Mouse (Mus musculus) CH12.LX (cell line): ENCODE results near the gene Tnni2.

ENCODE experiments used
- CHD1 ChIP-seq: IDR thresholded peaks from 2 replicates; pipeline ENCODE4 v1.6.1; 2012; ENCODE audit warnings: low read depth, low read length, improper control_type of control experiment, inconsistent platforms
- CTCF ChIP-seq, 2 experiments: IDR thresholded peaks in 1 of 2; conservative IDR thresholded peaks in 1 of 2; 2 replicates each; pipeline ENCODE4 v1.5.1; 2011 to 2012; ENCODE audit warnings: low read depth in 2 of 2, low read length in 2 of 2, improper control_type of control experiment in 1 of 2, inconsistent platforms in 1 of 2, mild to moderate bottlenecking in 1 of 2, moderate library complexity in 1 of 2
- E2F4 ChIP-seq: IDR thresholded peaks from 2 replicates; pipeline ENCODE4 v1.6.1; 2011; ENCODE audit warnings: low read depth, low read length, improper control_type of control experiment; ENCODE audit not compliant: insufficient replicate concordance
- EP300 ChIP-seq: IDR thresholded peaks from 2 replicates; pipeline ENCODE4 v1.6.1; 2011; ENCODE audit warnings: low read length, improper control_type of control experiment
- JUN ChIP-seq: IDR thresholded peaks from 2 replicates; pipeline ENCODE4 v1.6.1; 2011; ENCODE audit warnings: low read depth, mild to moderate bottlenecking, low read length, improper control_type of control experiment, moderate library complexity; ENCODE audit not compliant: insufficient read depth
- MAX ChIP-seq: IDR thresholded peaks from 2 replicates; pipeline ENCODE4 v1.6.1; 2011; ENCODE audit warnings: low read length, improper control_type of control experiment
- MXI1 ChIP-seq: IDR thresholded peaks from 2 replicates; pipeline ENCODE4 v1.6.1; 2011; ENCODE audit warnings: mild to moderate bottlenecking, low read depth, low read length, improper control_type of control experiment
- POLR2A ChIP-seq: IDR thresholded peaks from 2 replicates; pipeline ENCODE4 v1.6.1; 2011; ENCODE audit warnings: low read depth, mild to moderate bottlenecking, improper control_type of control experiment, low read length
- RCOR1 ChIP-seq: conservative IDR thresholded peaks from 2 replicates; pipeline ENCODE4 v1.6.1; 2012; ENCODE audit warnings: low read depth, mild to moderate bottlenecking, inconsistent platforms, low read length, improper control_type of control experiment
- ZMIZ1 ChIP-seq: IDR thresholded peaks from 2 replicates; pipeline ENCODE4 v1.6.1; 2012; ENCODE audit warnings: low read depth, mild to moderate bottlenecking, inconsistent platforms, low read length, improper control_type of control experiment
- ZNF384 ChIP-seq: IDR thresholded peaks from 2 replicates; pipeline ENCODE4 v1.6.1; 2012; ENCODE audit warnings: low read depth, low read length, improper control_type of control experiment, inconsistent platforms

- TF ChIP-seq RCOR1 (no peak), CTCF (conservative IDR thresholded peaks at IDR 0.05 in 1 of 2, IDR thresholded peaks at IDR 0.05 in 1 of 2; ENCODE audit: low read depth in 2 of 2, low read length in 2 of 2) (peak; percentile 91 to 92), POLR2A (no peak), MAX (no peak), EP300 (no peak), ZNF384 (no peak), JUN (no peak), ZMIZ1 (no peak), MXI1 (no peak), E2F4 (no peak), CHD1 (no peak)
Measured at GRCm38 (mm10) chr7:142435524-142435923, 6.1 kb upstream of the Tnni2 start.
